Mouse (Mus musculus) liver, adult 2 months (tissue): Measurements from ENCODE around the gene Rsph10b. TPM values are rescaled to one million over a fixed set of nuclear protein-coding genes. Genes with fewer than 3 reads are reported as not detected.

Experiments used
- DNase-seq: peaks from one replicate; pipeline ENCODE4 v3.0.0-alpha.2; 2011; ENCODE audit warnings: low read depth, low spot score; ENCODE audit errors: extremely low read depth
- H3K27ac ChIP-seq: fragments of 200-500 bp; replicated peaks from 2 replicates; pipeline ENCODE4 v1.5.1; 2012; ENCODE audit warnings: low read depth, mild to moderate bottlenecking, control low read depth, inconsistent platforms, low read length; ENCODE audit not compliant: insufficient read depth
- H3K27me3 ChIP-seq: fragments of 200-500 bp; 2 replicates; pipeline ENCODE4 v1.6.1; 2012; ENCODE audit warnings: mild to moderate bottlenecking, moderate library complexity, low read length, inconsistent platforms; ENCODE audit not compliant: control insufficient read depth, insufficient read depth
- H3K36me3 ChIP-seq: fragments of 200-500 bp; 2 replicates; pipeline ENCODE4 v1.6.1; 2012; ENCODE audit warnings: low read length, inconsistent platforms; ENCODE audit not compliant: control insufficient read depth, insufficient read depth
- H3K4me1 ChIP-seq: fragments of 200-500 bp; 2 replicates; pipeline ENCODE4 v1.6.1; 2011; ENCODE audit warnings: low read length; ENCODE audit not compliant: control insufficient read depth, insufficient read depth
- H3K4me3 ChIP-seq: fragments of 200-500 bp; 2 replicates; pipeline ENCODE4 v1.5.1; 2011; ENCODE audit warnings: low read depth, mild to moderate bottlenecking, control low read depth, low read length, moderate library complexity; ENCODE audit not compliant: insufficient read depth
- H3K79me2 ChIP-seq: fragments of 200-500 bp; 2 replicates; pipeline ENCODE4 v1.6.1; 2012; ENCODE audit warnings: inconsistent platforms, mild to moderate bottlenecking, low read length, moderate library complexity; ENCODE audit not compliant: control insufficient read depth, insufficient read depth
- H3K9ac ChIP-seq: fragments of 200-500 bp; 2 replicates; pipeline ENCODE4 v1.6.1; 2012; ENCODE audit warnings: low read depth, mild to moderate bottlenecking, control low read depth, inconsistent platforms, low read length
- CTCF ChIP-seq: fragments of 200-500 bp; IDR thresholded peaks from 2 replicates; pipeline ENCODE4 v1.5.1; 2011; ENCODE audit warnings: low read depth, low read length, control low read depth
- POLR2A ChIP-seq: fragments of 200-500 bp; IDR thresholded peaks from 2 replicates; pipeline ENCODE4 v1.6.1; 2011; ENCODE audit warnings: low read length, control low read depth; ENCODE audit not compliant: insufficient read depth; ENCODE audit errors: extremely low read depth
- WGBS: fragments of 180-500 bp; shearing (Covaris S2); methylation state at CpG from one replicate; pipeline ENCODE4 v1.1.7; 2018; 5-methylcytosine and 5-hydroxymethylcytosine counted together
- polyA plus RNA-seq: library from polyadenylated mRNA; depleted of rRNA; stranded (reverse); fragments of >200 nt; gene quantifications from 2 replicates; pipeline ENCODE4 v1.2.3, GENCODE M21; 2012
- total RNA-seq: library from RNA; depleted of rRNA; stranded (reverse); fragments of >200 nt; gene quantifications from 2 replicates; pipeline ENCODE4 v1.2.3, GENCODE M21; 2014

The Rsph10b gene
- total and polyA plus RNA-seq, 2 experiments = not detected

- Histone ChIP-seq H3K4me3 (no peak overlapping the region), H3K27ac (no peak overlapping the region)
- 66% methylated on average over 16 of the region's 16 CpGs for WGBS
These were observed 44.0 kb downstream of the Rsph10b start for GRCm38 (mm10) chr5:143976726-143977431.

GRCm38 (mm10) chr5:143980858-143981257 lies 48.0 kb downstream of the Rsph10b start:
- Histone ChIP-seq H3K9ac (no peak overlapping the region), H3K36me3 (peaks cover 2% of the 10 kb centered on the region; the same call in 1 of the 2 replicates), H3K27me3 (no peaks in the 10 kb centered on the region), H3K4me1 (no peaks in the 10 kb centered on the region), H3K27ac (no peak overlapping the region), H3K4me3 (no peak overlapping the region), H3K79me2 (no peaks in the 10 kb centered on the region)
- 38% methylated on average over 9 of the region's 9 CpGs for WGBS
- DNase-seq = no peak
- TF ChIP-seq POLR2A (no peak), CTCF (no peak)

More at GRCm38 (mm10) chr5:143976726-143977431, 44.0 kb downstream of the Rsph10b start:
- H3K36me3 ChIP-seq = no peaks in the 10 kb centered on the region
- TF ChIP-seq CTCF (no peak), POLR2A (no peak)
- DNase-seq = no peak
- no peaks in the 10 kb centered on the region for H3K27me3 ChIP-seq
- no peaks in the 10 kb centered on the region for H3K79me2 ChIP-seq
- H3K4me1 ChIP-seq = no peaks in the 10 kb centered on the region
- H3K9ac ChIP-seq = no peak overlapping the region

GRCm38 (mm10) chr5:143982361-143982760 lies 49.5 kb downstream of the Rsph10b start:
- peaks cover 10% of the 10 kb centered on the region; the same call in 1 of the 2 replicates for H3K36me3 ChIP-seq
- H3K27me3 ChIP-seq = no peaks in the 10 kb centered on the region
- no peak overlapping the region for H3K4me3 ChIP-seq
- DNase-seq = no peak
- no peaks in the 10 kb centered on the region for H3K79me2 ChIP-seq
- WGBS = 76% methylated on average over 2 of the region's 2 CpGs
- no peak for TF ChIP-seq POLR2A
- no peak for TF ChIP-seq CTCF
- no peak overlapping the region for H3K27ac ChIP-seq
- no peak overlapping the region for H3K9ac ChIP-seq
- H3K4me1 ChIP-seq = no peaks in the 10 kb centered on the region

GRCm38 (mm10) chr5:143985381-143985780 lies 52.5 kb downstream of the Rsph10b start:
- Histone ChIP-seq H3K27me3 (no peaks in the 10 kb centered on the region), H3K27ac (no peak overlapping the region), H3K4me3 (no peak overlapping the region), H3K4me1 (no peaks in the 10 kb centered on the region), H3K9ac (no peak overlapping the region), H3K79me2 (no peaks in the 10 kb centered on the region), H3K36me3 (peaks cover 33% of the 10 kb centered on the region)
- DNase-seq = no peak
- no peak for TF ChIP-seq POLR2A
- TF ChIP-seq CTCF = no peak
- WGBS = 79% methylated on average over 7 of the region's 7 CpGs

- H3K36me3 ChIP-seq = peaks cover 49% of the 10 kb centered on the region
- H3K27me3 ChIP-seq = no peaks in the 10 kb centered on the region
- H3K4me1 ChIP-seq = no peaks in the 10 kb centered on the region
- H3K9ac ChIP-seq = no peak overlapping the region
- H3K27ac ChIP-seq = no peak overlapping the region
- no peak for TF ChIP-seq CTCF
- TF ChIP-seq POLR2A = no peak
- no peaks in the 10 kb centered on the region for H3K79me2 ChIP-seq
- no peak for DNase-seq
- 97% methylated on average over 3 of the region's 3 CpGs for WGBS
- no peak overlapping the region for H3K4me3 ChIP-seq
These were observed 54.8 kb downstream of the Rsph10b start for GRCm38 (mm10) chr5:143987596-143987995.

- no peak for DNase-seq
- peaks cover 55% of the 10 kb centered on the region for H3K36me3 ChIP-seq
These were observed 56.2 kb downstream of the Rsph10b start for GRCm38 (mm10) chr5:143989046-143989445.

More at GRCm38 (mm10) chr5:143989046-143989445, 56.2 kb downstream of the Rsph10b start:
- WGBS = 92% methylated on average over 4 of the region's 4 CpGs
- H3K27ac ChIP-seq = no peak overlapping the region
- no peak overlapping the region for H3K4me3 ChIP-seq
- no peak overlapping the region for H3K9ac ChIP-seq
- TF ChIP-seq POLR2A (no peak), CTCF (no peak)
- H3K4me1 ChIP-seq = no peaks in the 10 kb centered on the region
- no peaks in the 10 kb centered on the region for H3K27me3 ChIP-seq
- H3K79me2 ChIP-seq = no peaks in the 10 kb centered on the region
